ENCODE assay signal across 8 mouse cellular contexts in the genomic region with DNA sequence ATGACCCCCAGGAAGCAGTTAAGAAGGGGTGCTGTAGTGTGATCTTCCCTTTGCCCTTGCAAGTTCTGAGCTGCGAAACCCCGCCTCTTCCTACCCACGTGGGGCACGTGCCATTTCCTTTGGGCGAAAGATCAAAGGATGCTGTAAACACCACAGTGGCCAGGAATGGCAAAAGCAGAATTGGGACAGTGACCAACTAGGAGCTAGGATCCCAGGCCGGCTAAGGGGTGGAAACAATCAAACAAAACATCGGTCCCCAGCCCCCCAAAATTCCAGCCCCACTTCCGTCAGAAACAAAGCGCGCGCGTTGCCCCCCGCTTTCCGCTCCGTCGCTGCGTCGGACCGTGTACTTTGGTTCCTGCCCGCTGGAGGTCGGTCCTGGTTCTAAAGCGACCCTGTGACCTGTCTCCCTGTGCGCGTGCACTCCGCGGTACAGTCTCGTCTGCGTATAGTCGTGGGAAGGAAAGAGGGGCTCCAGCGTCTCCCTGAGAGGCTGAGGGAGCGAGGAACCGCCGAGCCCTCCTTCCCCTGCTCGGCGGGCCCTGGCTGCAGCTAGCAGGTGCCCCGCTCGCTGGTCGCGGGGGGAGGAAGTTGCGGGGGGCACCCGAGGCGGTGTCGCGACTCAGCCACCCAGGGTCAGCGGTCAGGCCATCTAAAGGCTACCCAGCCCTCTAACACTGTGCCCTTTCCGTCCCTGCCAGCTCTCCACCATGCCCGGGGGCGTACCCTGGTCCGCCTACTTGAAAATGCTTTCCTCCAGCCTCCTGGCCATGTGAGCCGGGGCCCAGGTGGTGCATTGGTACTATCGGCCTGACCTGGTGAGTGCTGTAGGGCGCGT. TPM values are rescaled to one million over a fixed set of nuclear protein-coding genes. Genes with fewer than 3 reads are reported as not detected.
A peak's percentile ranks its signal among the peaks of the same experiment; 100 is the strongest.
DNase-seq lines count a peak whose midpoint lies in the region; ATAC-seq and TF ChIP-seq lines count a peak whose summit lies in the region.
"Not testable (repeated sequence)": the region's sequence is repeated elsewhere in the genome, so short reads cannot be mapped to it uniquely, and the experiment has no call there.

No protein-coding gene starts in this region.

- peak; percentile 52 to 56 for DNase-seq in gastrocnemius, adult 8-10 months (ENCODE audit: low spot score in 2 of 2)
- peak; percentile 92 for DNase-seq in induced T-regulatory cell, adult 2 months (ENCODE audit: low read depth)
- peak; percentile 56 to 83 for DNase-seq in left cerebral cortex, adult 9 months (ENCODE audit: low spot score in 2 of 2)
- peak; percentile 76 to 80 for DNase-seq in right cerebral cortex, adult 2 months (ENCODE audit: low spot score in 2 of 2)
- peak; percentile 26 for DNase-seq in urinary bladder, postnatal 10 days (ENCODE audit: low spot score)

- not testable (repeated sequence) for H3K27me3 ChIP-seq in megakaryocyte, embryonic 14.5 days (replicated peaks)

- peak overlapping the region; percentile 57 for H3K4me3 ChIP-seq in cortical plate, adult 2 months (ENCODE audit: insufficient read depth, low read length)
- peak overlapping the region; percentile 91 for H3K4me3 ChIP-seq in megakaryocyte, embryonic 14.5 days (replicated peaks)

- not testable (repeated sequence) for H3K9me3 ChIP-seq in megakaryocyte, embryonic 14.5 days

- peaks cover 10% of the 10 kb centered on the region for H3K36me3 ChIP-seq in megakaryocyte, embryonic 14.5 days (replicated peaks; ENCODE audit: low read length)

- peak; percentile 93 for ATAC-seq in activated CD4-positive, CD25-positive, alpha-beta regulatory T cell, adult 4 months

- not testable (repeated sequence) for H3K4me1 ChIP-seq in cortical plate, adult 2 months (ENCODE audit: control insufficient read depth, insufficient read depth, low read length)
- peaks cover 18% of the 10 kb centered on the region for H3K4me1 ChIP-seq in megakaryocyte, embryonic 14.5 days

- H3K27ac ChIP-seq in cortical plate, adult 2 months (ENCODE audit: insufficient read depth, low read length), result peak overlapping the region; percentile 41

- not testable (repeated sequence) for TF ChIP-seq POLR2A in cortical plate, adult 2 months (IDR thresholded peaks at IDR 0.05; ENCODE audit: extremely low read depth, insufficient read depth, low read length)

- TF ChIP-seq CTCF in cortical plate, adult 2 months (IDR thresholded peaks at IDR 0.05; ENCODE audit: extremely low read depth, insufficient read depth, low read length), result not testable (repeated sequence)

RNA-seq across cellular contexts. Expression of a gene that starts 19.9 kb away (rescaled TPM):
- polyA plus RNA-seq in activated CD4-positive, CD25-positive, alpha-beta regulatory T cell, adult 4 months (2017; shearing (Covaris generic)), result 100 to 1,000 TPM; 185 to 255 TPM
- 185 and 189 TPM in 2 replicates for polyA plus RNA-seq in cortical plate, adult 2 months (2012; rRNA removed)
- 100 to 1,000 TPM in 3 of 4 experiments, 10 to 100 TPM in 1; 97.1 to 109 (median 103) TPM for total RNA-seq in gastrocnemius, adult 8-10 months (2022)
- polyA plus RNA-seq in megakaryocyte, embryonic 14.5 days (2012; ENCODE audit: insufficient read depth, low replicate concordance), result 6.4 and 61.7 TPM in 2 replicates

RNA-seq across cellular contexts. Expression of a gene that starts 20.2 kb away (rescaled TPM):
- under 1 TPM; 0.56 to 0.93 TPM for polyA plus RNA-seq in activated CD4-positive, CD25-positive, alpha-beta regulatory T cell, adult 4 months (2017; shearing (Covaris generic))
- polyA plus RNA-seq in cortical plate, adult 2 months (2012; rRNA removed), result 1.7 and 1.9 TPM in 2 replicates
- 1 to 10 TPM; 2.2 to 2.6 (median 2.3) TPM for total RNA-seq in gastrocnemius, adult 8-10 months (2022)
- not detected in 2 replicates for polyA plus RNA-seq in megakaryocyte, embryonic 14.5 days (2012; ENCODE audit: insufficient read depth, low replicate concordance)

Comparison
In these comparisons a context has a peak if more than half of its experiments do, and no peak if none do; other contexts are left out.
1. Peak in every context shown above with its lines: DNase-seq, ATAC-seq, H3K4me3 ChIP-seq and H3K27ac ChIP-seq.
2. DNase-seq: peak in every context shown above with its lines; median percentile 92 in induced T-regulatory cell, adult 2 months; 78 in right cerebral cortex, adult 2 months; 70 in left cerebral cortex, adult 9 months; 54 in gastrocnemius, adult 8-10 months; 26 in urinary bladder, postnatal 10 days.